Mouse (Mus musculus) bone marrow macrophage, adult 2 months (primary cell): ENCODE data around the gene Sirt4.

Experiments
- CTCF ChIP-seq: IDR thresholded peaks from 2 replicates; pipeline ENCODE4 v1.5.1; 2012; ENCODE audit warnings: low read depth, mild to moderate bottlenecking, low read length, moderate library complexity
- POLR2A ChIP-seq: IDR thresholded peaks from 2 replicates; pipeline ENCODE4 v1.6.1; 2012; ENCODE audit warnings: mild to moderate bottlenecking, low read depth, low read length, borderline replicate concordance

DNA sequence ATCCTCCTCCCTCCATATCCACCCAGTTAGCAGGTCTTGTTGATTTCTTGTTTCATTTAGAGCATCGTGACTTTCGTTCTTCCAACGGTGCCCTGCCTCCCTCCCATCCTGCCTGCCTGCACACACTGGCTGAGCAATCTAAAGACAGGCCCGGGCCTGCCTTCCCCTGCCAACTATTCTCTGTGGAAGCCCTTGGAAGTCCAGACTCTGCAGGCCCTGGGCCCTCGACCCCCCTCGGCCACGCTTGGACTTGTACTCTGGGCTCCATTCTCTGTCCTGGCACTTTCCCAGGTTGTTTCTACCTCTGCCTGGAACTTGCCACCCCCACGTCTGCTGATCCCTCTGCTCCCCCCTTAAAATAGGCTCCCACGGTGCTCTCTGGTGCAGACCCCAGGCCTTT is 41.4 kb upstream of the Sirt4 start:
- TF ChIP-seq CTCF (no peak), POLR2A (no peak)
